Mouse (Mus musculus) midbrain, embryonic 13.5 days (tissue): ENCODE data around the gene Incenp. TPM values are rescaled to one million over a fixed set of nuclear protein-coding genes. Genes with fewer than 3 reads are reported as not detected.
"Not testable (repeated sequence)": the region's sequence is repeated elsewhere in the genome, so short reads cannot be mapped to it uniquely, and the experiment has no call there.

Source experiments
- ATAC-seq: fragments of 200-750 bp; cut with Nextera tagmentation; 2 replicates; pipeline ENCODE4 v1.8.0; 2017; ENCODE audit warnings: mild to moderate bottlenecking, moderate TSS enrichment, moderate library complexity
- H3K27ac ChIP-seq: fragments of 300-500 bp; sonication (generic); 2 replicates; pipeline ENCODE4 v1.5.1; 2015; ENCODE audit warnings: inconsistent platforms, mild to moderate bottlenecking, moderate library complexity
- H3K27me3 ChIP-seq: fragments of 300-500 bp; sonication (generic); 2 replicates; pipeline ENCODE4 v1.6.1; 2015; ENCODE audit warnings: mild to moderate bottlenecking, inconsistent platforms
- H3K36me3 ChIP-seq: fragments of 300-500 bp; sonication (generic); 2 replicates; pipeline ENCODE4 v1.6.1; 2015; ENCODE audit warnings: mild to moderate bottlenecking, inconsistent platforms
- H3K4me1 ChIP-seq: fragments of 300-500 bp; sonication (generic); replicated peaks from 2 replicates; pipeline ENCODE4 v1.6.1; 2015; ENCODE audit warnings: inconsistent platforms
- H3K4me2 ChIP-seq: fragments of 300-500 bp; sonication (generic); replicated peaks from 2 replicates; pipeline ENCODE4 v1.6.1; 2015; ENCODE audit warnings: moderate library complexity, mild to moderate bottlenecking, inconsistent platforms
- H3K4me3 ChIP-seq: fragments of 300-500 bp; sonication (generic); replicated peaks from 2 replicates; pipeline ENCODE4 v1.5.1; 2015; ENCODE audit warnings: mild to moderate bottlenecking, inconsistent platforms
- H3K9ac ChIP-seq: fragments of 300-500 bp; sonication (generic); replicated peaks from 2 replicates; pipeline ENCODE4 v1.6.1; 2015; ENCODE audit warnings: mild to moderate bottlenecking, inconsistent platforms
- H3K9me3 ChIP-seq: fragments of 300-500 bp; sonication (generic); 2 replicates; pipeline ENCODE4 v1.6.1; 2016; ENCODE audit warnings: mild to moderate bottlenecking, inconsistent platforms
- WGBS: fragments of 180-500 bp; shearing (Covaris S2); methylation state at CpG from one replicate; pipeline ENCODE4 v1.1.7; 2015; 5-methylcytosine and 5-hydroxymethylcytosine counted together
- polyA plus RNA-seq: library from polyadenylated mRNA; unstranded; fragments of >200 nt; fragmentation: Nextera tagmentation; extraction: Ambion mirVana; gene quantifications from 2 replicates; pipeline ENCODE4 v1.2.1, GENCODE M21; 2015

Gene Incenp
- polyA plus RNA-seq, 1 experiment from 2014 or later: 47.1 TPM

GRCm38 (mm10) chr19:9913784-9914183 is 14.4 kb upstream of the Incenp start:
- H3K27me3 ChIP-seq: no peaks in the 10 kb centered on the region
- 88% methylated on average over 5 of the region's 5 CpGs for WGBS
- 0 out of 2 replicates have a peak overlapping the region, but pooled peaks have one; percentile 25 for H3K9ac ChIP-seq
- ATAC-seq: no peak
- H3K36me3 ChIP-seq: no peaks in the 10 kb centered on the region
- no peak overlapping the region for H3K4me3 ChIP-seq
- no peak overlapping the region for H3K4me2 ChIP-seq
- no peaks in the 10 kb centered on the region for H3K4me1 ChIP-seq
- H3K27ac ChIP-seq: no peak overlapping the region
- no peaks in the 10 kb centered on the region for H3K9me3 ChIP-seq

GRCm38 (mm10) chr19:9911314-9911754 is 12.0 kb upstream of the Incenp start:
- no peak overlapping the region for H3K4me3 ChIP-seq
- H3K9ac ChIP-seq: no peak overlapping the region
- WGBS: 10% methylated on average over 6 of the region's 6 CpGs
- H3K36me3 ChIP-seq: no peaks in the 10 kb centered on the region
- H3K4me2 ChIP-seq: peak overlapping the region; percentile 19; the same call in 1 of the 2 replicates
- ATAC-seq: 0 out of 2 replicates have a peak, but pooled peaks have one; percentile 62
- H3K27me3 ChIP-seq: no peaks in the 10 kb centered on the region
- no peaks in the 10 kb centered on the region for H3K9me3 ChIP-seq
- H3K27ac ChIP-seq: no peak overlapping the region
- no peaks in the 10 kb centered on the region for H3K4me1 ChIP-seq

- H3K4me2 ChIP-seq: no peak overlapping the region
- no peaks in the 10 kb centered on the region for H3K9me3 ChIP-seq
- H3K9ac ChIP-seq: no peak overlapping the region
- H3K4me3 ChIP-seq: no peak overlapping the region
- H3K36me3 ChIP-seq: no peaks in the 10 kb centered on the region
- no peaks in the 10 kb centered on the region for H3K27me3 ChIP-seq
- WGBS: 82% methylated on average over 5 of the region's 5 CpGs
- ATAC-seq: no peak
- H3K27ac ChIP-seq: no peak overlapping the region
- no peaks in the 10 kb centered on the region for H3K4me1 ChIP-seq
These were observed 10.0 kb upstream of the Incenp start for GRCm38 (mm10) chr19:9909351-9909750.

- 92% methylated on average over 2 of the region's 2 CpGs for WGBS
- H3K27ac ChIP-seq, ATAC-seq, H3K9ac ChIP-seq, H3K4me2 ChIP-seq, H3K27me3 ChIP-seq, H3K4me3 ChIP-seq, H3K9me3 ChIP-seq, H3K36me3 ChIP-seq: not testable (repeated sequence)
- peaks cover 32% of the 10 kb centered on the region for H3K4me1 ChIP-seq
These were observed 1.3 kb upstream of the Incenp start for GRCm38 (mm10) chr19:9900696-9901095.

- peak overlapping the region; percentile 57 for H3K9ac ChIP-seq
- peaks cover 32% of the 10 kb centered on the region for H3K4me1 ChIP-seq
- no peaks in the 10 kb centered on the region for H3K27me3 ChIP-seq
- H3K9me3 ChIP-seq: no peaks in the 10 kb centered on the region
- 9% methylated on average over 10 of the region's 10 CpGs for WGBS
- peak overlapping the region; percentile 89 for H3K27ac ChIP-seq
- H3K36me3 ChIP-seq: peaks cover 6% of the 10 kb centered on the region
- ATAC-seq: peak; percentile 86
- H3K4me3 ChIP-seq: peak overlapping the region; percentile 77
- H3K4me2 ChIP-seq: peak overlapping the region; percentile 93
These were observed 412 bp upstream of the Incenp start for GRCm38 (mm10) chr19:9899780-9900146.

- Histone ChIP-seq H3K27me3 (no peaks in the 10 kb centered on the region), H3K9me3 (no peaks in the 10 kb centered on the region), H3K4me2 (peak overlapping the region; percentile 93), H3K36me3 (peaks cover 18% of the 10 kb centered on the region), H3K27ac (peak overlapping the region; percentile 61; the same call in 1 of the 2 replicates), H3K9ac (peak overlapping the region; percentile 80), H3K4me1 (peaks cover 32% of the 10 kb centered on the region), H3K4me3 (peak overlapping the region; percentile 77)
- WGBS: 9% methylated on average over 17 of the region's 17 CpGs
- no peak for ATAC-seq
These were observed 848 bp downstream of the Incenp start for GRCm38 (mm10) chr19:9898339-9899066.

GRCm38 (mm10) chr19:9896067-9896466 is 3.3 kb downstream of the Incenp start:
- Histone ChIP-seq H3K4me1 (peaks cover 32% of the 10 kb centered on the region), H3K4me3 (no peak overlapping the region), H3K4me2 (no peak overlapping the region), H3K9me3 (no peaks in the 10 kb centered on the region), H3K9ac (no peak overlapping the region), H3K27ac (no peak overlapping the region), H3K36me3 (peaks cover 42% of the 10 kb centered on the region), H3K27me3 (no peaks in the 10 kb centered on the region)
- WGBS: 85% methylated on average over 5 of the region's 5 CpGs
- no peak for ATAC-seq

GRCm38 (mm10) chr19:9886771-9887170 is 12.6 kb downstream of the Incenp start:
- H3K27ac ChIP-seq: no peak overlapping the region
- peaks cover 79% of the 10 kb centered on the region for H3K36me3 ChIP-seq
- H3K9me3 ChIP-seq: no peaks in the 10 kb centered on the region
- H3K4me2 ChIP-seq: no peak overlapping the region
- no peak overlapping the region for H3K4me3 ChIP-seq
- no peak for ATAC-seq
- no peaks in the 10 kb centered on the region for H3K27me3 ChIP-seq
- no peaks in the 10 kb centered on the region for H3K4me1 ChIP-seq
- H3K9ac ChIP-seq: no peak overlapping the region
- 91% methylated on average over 8 of the region's 8 CpGs for WGBS

GRCm38 (mm10) chr19:9886348-9886747 is 13.0 kb downstream of the Incenp start:
- H3K9me3 ChIP-seq: no peaks in the 10 kb centered on the region
- no peaks in the 10 kb centered on the region for H3K27me3 ChIP-seq
- no peak overlapping the region for H3K4me2 ChIP-seq
- 92% methylated on average over 1 of the region's 1 CpGs for WGBS
- H3K4me1 ChIP-seq: no peaks in the 10 kb centered on the region
- no peak overlapping the region for H3K27ac ChIP-seq
- no peak overlapping the region for H3K9ac ChIP-seq
- peaks cover 79% of the 10 kb centered on the region for H3K36me3 ChIP-seq
- H3K4me3 ChIP-seq: no peak overlapping the region
- no peak for ATAC-seq

GRCm38 (mm10) chr19:9878186-9878835 is 21.0 kb downstream of the Incenp start:
- Histone ChIP-seq H3K4me3 (no peak overlapping the region), H3K4me1 (no peaks in the 10 kb centered on the region), H3K4me2 (no peak overlapping the region), H3K27me3 (no peaks in the 10 kb centered on the region), H3K9me3 (no peaks in the 10 kb centered on the region), H3K9ac (no peak overlapping the region), H3K36me3 (peaks cover 90% of the 10 kb centered on the region), H3K27ac (no peak overlapping the region)
- 93% methylated on average over 20 of the region's 20 CpGs for WGBS
- ATAC-seq: no peak

GRCm38 (mm10) chr19:9865466-9865865 is 33.9 kb downstream of the Incenp start:
- H3K27ac ChIP-seq: no peak overlapping the region
- H3K9ac ChIP-seq: no peak overlapping the region
- no peak for ATAC-seq
- no peak overlapping the region for H3K4me3 ChIP-seq
- no peaks in the 10 kb centered on the region for H3K27me3 ChIP-seq
- no peak overlapping the region for H3K4me2 ChIP-seq
- H3K36me3 ChIP-seq: 0 out of 2 replicates have a peak, but pooled peaks cover 8% of the 10 kb centered on the region
- H3K9me3 ChIP-seq: no peaks in the 10 kb centered on the region
- no peaks in the 10 kb centered on the region for H3K4me1 ChIP-seq

- Histone ChIP-seq H3K27ac (no peak overlapping the region), H3K36me3 (0 out of 2 replicates have a peak, but pooled peaks cover 7% of the 10 kb centered on the region), H3K9me3 (no peaks in the 10 kb centered on the region), H3K9ac (no peak overlapping the region), H3K4me2 (no peak overlapping the region), H3K27me3 (no peaks in the 10 kb centered on the region), H3K4me3 (no peak overlapping the region), H3K4me1 (no peaks in the 10 kb centered on the region)
- ATAC-seq: no peak
- 96% methylated on average over 1 of the region's 1 CpGs for WGBS
These were observed 34.5 kb downstream of the Incenp start for GRCm38 (mm10) chr19:9864856-9865255.
